Mouse (Mus musculus): ENCODE data around the gene Tenm2.
A peak's percentile ranks its signal among the peaks of the same experiment; 100 is the strongest.

Tenm2 gene

DNA sequence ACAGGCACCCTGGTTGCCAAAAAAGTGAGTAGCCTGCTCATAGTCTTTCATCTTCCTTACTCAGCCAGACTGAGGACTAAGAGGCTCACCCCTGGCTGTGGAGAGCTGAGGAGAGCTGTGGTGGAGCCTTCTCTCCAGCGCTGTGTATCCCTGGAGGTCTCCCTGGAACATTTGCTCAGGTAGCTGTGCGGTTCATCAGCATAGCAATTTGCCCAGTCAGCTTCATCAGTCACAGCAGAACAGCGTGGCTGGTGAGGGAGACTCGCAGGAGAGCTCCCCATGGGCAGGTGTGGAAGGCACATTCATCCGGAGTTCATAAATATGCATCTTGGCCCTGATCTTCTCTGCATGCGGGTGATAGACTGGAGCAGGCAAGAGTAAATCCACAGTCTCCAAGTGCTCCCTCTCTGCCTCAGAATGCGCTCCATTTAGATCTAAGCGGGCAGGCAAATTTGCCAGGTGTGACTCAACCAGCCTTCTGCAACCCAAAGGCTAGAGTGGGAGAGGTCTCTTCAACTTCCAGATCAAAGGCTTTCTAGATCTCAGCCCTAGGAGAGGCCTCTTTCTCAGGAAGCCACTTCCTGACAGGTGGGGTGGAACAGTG is 751.2 kb downstream of the Tenm2 start:
- no peak for DNase-seq (ENCODE audit: low spot score)

DNA sequence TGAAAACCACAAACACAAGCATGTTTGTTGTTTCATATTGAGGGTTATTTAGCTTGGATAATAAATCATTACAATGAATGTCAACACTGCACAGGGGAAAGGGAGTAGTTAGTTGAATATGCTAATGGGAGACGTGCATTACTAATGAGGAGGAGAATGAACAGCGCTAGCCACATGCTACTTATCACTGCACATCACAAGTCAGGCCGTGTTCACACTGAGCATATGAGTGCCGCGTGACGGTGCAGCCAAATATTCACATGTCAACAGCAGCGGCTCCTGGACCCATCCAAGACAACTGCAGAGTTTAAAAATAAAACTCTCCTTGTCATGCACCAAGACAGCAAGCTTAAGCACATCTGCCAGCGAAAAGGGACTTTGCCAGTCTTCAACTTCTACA is 753.6 kb downstream of the Tenm2 start:
- DNase-seq (ENCODE audit: low spot score) = no peak

DNA sequence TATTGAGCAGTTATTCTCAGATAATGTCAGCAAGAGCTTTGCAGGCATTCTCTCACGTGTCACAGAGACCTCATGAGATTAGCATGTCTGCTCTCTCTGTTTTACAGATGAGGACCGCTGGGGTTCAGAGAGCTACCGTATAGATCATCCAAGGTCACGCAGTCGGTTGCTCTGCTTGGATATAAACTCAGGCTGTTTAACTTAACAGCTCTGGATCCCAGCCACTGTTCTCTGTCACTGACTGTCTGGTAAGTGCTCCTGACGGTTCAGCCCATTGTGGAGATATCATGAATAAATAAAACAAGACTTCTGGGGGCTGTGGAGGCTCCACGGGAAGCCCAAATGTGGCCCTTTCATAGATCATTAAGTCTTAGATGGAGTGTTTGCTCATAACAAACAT is 754.2 kb downstream of the Tenm2 start:
- no peak for DNase-seq (ENCODE audit: low spot score)

DNA sequence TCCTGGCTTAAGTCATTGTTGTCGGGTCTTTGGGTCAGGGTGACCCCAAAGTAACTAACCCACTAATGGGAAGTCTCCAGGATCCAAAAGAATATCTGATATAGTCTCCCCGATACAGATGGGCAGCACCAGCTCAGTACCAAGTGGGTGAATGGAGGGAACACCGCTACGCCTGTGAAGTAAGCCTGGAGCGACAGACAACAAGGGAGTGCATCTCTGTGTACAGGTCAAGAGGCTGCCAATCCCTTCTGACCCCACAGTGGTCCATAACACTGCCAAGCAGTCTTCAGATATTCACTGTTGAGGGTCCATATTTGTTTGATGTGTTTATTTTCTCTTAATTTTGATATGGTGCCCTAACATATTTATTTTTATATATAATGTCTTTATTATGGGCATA is 754.7 kb downstream of the Tenm2 start:
- DNase-seq (ENCODE audit: low spot score) = no peak

DNA sequence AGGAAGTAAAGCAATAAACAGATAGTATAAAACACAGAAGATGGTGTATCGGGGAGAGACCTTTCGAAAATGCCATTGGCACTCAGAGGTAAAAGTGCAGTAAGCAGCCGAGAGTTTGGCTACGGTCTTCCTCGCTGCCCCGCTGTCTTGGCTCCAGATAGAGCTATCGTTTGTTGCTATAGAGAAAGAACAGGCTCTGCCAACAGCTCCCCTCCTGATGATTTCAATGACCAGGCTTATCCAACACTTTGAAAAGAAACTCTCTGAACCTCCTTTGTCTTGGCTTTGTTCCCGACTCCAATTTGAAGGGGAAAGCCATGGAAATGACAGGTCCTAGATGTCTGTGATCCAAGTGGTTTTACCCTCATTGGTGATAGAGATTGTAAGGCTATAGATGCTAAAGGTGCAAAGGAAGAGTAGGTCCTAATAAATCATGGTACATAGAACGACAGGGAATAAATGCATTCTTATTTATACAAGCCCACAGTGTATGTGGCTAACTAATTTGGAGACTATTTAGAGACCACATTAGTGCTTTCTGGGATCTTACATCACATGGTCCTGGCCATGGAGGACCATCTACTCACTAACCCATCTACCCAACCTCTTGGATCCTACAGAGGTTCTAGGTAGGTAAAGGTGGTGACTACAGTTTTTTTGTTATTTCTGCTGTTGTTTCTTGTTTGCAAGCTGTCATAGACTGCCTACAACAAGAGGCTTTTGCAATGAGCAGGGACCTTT is 765.8 kb downstream of the Tenm2 start:
- DNase-seq (ENCODE audit: low spot score) = no peak

DNA sequence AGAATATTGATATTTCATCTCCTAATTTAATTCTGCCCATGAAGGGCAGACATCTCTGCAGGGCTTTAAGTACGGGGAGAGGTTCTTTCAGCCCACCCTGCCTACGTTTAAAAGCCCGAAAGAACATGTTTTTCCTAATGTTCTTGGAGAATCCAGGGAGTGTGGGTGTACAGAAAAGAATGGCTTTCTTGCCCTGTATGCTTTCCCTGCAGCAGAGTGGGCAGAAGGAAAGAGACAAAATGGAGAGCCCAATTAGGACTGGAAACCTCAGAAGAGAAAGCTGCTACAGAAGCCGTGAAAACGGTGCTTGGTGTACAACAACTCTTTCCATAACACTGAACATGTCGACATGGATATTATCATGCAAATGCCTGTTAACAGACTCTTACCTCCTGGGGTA is 777.3 kb downstream of the Tenm2 start:
- no peak for DNase-seq (ENCODE audit: low spot score)

DNA sequence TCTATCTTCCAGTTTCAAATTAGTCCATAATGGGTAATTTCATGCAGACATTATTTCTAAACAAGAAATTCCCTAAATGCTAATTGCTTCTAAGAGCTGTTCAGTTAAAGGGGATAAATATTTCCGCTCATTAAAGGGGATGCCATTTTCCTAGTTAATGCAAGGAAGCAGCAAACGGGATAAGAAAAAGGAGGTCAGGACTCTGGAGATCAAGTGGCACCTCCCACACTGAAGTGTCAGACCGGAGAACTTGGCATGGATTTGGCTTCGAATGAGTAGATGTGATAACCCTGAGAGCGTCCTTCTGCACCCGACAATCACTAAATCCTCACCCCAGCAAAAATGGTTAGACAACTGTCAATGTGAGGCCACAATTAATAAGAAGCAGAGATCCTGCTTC is 781.7 kb downstream of the Tenm2 start:
- DNase-seq (ENCODE audit: low spot score) = no peak

DNA sequence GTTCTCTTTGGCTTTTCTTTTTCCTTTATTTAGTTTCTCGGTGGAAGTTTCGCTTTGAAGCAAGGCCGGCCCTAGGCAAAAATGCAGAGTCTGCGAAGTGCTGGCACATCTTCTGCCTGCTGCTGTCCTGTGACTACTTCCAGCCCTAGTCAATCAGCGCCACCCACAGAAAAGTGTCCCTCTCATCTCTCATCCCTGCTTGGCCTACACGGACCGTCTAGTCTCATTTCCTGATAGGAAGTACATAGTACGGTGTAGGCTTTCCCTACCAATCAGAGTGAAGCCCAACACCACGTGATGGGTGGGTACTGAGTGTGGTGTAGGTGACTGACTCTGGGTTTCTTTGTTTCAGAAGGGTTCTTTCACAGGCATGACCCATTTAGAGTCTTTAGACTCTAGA is 783.3 kb downstream of the Tenm2 start:
- DNase-seq (ENCODE audit: low spot score) = no peak

DNA sequence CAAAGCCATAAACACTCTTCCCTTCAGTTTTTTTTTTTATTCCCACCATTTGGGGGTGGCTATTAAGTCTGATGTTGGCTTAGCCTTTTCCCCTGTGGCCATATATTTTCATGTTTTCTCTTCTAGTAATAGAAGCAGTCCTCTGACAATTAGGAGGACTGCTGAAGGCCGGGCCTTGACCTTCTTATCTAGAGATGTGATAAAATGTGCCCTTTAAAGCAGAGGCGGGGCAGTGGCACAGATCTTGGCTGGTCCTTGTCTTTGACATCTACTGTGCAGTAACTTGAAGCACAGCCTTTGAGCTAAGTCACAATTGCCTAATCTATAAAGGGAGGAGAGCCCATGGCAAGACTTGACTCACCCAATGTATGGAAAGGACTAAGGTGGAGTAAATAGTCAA is 789.4 kb downstream of the Tenm2 start:
- DNase-seq (ENCODE audit: low spot score) = no peak

DNA sequence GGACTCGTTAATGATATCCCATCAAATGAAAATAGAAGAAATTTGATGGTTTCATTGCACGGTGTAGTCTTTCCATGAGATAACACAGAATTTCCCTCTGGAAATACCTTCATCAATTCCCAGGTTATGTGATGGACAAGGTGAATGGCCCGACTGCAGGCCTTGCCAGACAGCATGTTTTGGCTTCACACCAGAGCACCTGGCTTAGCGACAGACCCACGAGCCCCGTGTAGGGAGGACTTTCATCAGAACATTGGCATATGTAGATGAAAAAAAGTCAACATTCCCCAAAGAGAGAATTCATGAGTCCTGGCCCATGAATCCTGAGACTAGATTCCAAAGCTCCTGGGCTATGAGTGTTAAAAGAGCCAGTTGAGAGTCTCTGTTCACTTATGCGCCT is 791.9 kb downstream of the Tenm2 start:
- no peak for DNase-seq (ENCODE audit: low spot score)

DNA sequence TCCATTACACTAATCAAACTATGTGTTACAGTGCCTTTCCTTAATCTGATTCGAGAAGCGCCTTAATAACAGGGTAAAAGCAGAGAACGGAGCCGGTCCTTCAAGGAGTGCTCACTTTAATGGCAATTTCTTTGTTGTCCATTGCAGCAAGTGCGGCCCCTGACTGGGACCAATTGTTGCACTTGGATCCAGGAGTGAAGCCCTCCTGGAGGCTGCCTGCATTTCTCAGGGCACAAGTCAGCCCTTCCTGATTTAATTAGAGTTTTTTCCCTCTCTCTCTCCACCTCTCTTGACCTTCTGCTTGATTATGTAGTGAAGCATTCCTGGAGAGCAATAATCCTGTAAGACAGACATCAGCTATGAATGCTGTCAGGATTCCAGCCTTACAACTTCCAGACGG is 794.0 kb downstream of the Tenm2 start:
- DNase-seq (ENCODE audit: low spot score) = peak; percentile 5

DNA sequence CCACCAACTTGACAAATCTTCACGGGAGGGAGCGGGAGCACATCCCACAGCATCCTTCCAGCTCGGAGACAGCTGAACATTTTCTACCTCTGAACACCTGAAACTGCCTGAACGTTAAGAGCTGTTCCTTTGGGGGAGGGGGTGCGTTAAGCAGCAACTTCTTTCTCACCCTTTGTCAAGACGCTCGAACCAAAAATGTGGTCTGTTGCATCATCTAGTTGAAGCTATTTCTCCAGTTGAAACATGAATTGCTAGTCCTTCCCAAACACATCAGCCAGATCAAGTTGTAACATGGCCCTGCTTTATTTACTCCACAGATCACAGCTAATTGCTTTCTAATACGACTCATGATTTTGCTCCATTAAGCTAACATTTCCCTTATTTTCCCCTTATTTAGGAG is 799.5 kb downstream of the Tenm2 start:
- DNase-seq (ENCODE audit: low spot score) = no peak

DNA sequence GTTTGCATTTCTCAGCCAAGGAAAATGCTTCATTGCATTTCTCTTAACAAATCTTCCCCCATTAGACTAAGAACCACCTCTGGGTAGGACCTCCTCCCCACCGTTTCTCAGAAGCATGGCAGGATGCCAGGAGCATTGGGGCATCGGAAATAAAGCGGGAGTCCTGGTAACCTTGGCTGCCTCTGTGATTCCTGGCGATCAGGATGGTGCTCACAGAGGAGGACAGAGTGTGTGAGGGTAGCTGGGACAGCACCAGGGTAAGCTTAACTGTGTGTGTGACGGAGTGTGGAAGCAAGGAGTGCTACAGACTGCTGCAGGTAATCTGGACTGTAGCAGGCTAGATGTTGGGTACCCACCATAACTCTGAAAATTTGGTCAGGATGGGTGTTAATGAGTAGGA is 806.8 kb downstream of the Tenm2 start:
- DNase-seq (ENCODE audit: low spot score) = no peak

DNA sequence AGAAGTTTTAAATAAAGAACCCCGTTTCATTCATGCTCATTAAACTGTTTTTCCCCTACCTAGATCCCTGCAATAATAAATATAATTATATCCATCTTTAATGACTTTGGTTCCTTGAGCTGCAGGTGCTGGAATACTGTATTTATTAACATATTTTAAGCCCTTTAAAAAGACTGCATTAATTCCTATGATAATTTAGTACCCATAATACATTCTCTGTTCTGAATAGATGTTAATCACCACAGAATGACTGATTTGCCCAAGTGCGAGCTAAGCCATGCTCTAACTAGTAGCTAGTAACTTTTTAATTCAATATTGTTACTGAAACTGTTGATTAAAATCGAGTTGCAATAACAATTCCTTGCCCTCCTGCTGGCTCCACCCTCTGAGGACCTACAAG is 810.8 kb downstream of the Tenm2 start:
- DNase-seq (ENCODE audit: low spot score) = no peak

DNA sequence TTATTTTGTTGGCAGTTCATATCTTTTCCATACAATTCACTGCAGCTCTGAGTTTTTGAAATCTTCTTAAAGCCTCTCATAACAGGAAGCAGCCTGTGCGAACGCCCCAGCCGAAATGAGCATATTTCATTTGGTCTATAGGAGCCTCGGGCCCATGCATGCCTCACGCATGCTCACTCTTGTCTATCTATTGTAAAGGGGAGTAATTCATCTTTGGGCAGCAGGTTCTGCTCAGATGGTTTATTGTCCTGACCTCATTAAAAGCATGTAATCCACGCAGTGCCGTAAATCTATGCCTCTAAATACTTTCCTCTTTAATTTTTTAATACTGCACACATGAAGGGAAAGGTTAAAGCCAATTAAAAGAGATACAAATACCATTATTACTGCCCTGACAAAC is 815.7 kb downstream of the Tenm2 start:
- DNase-seq (ENCODE audit: low spot score) = no peak

DNA sequence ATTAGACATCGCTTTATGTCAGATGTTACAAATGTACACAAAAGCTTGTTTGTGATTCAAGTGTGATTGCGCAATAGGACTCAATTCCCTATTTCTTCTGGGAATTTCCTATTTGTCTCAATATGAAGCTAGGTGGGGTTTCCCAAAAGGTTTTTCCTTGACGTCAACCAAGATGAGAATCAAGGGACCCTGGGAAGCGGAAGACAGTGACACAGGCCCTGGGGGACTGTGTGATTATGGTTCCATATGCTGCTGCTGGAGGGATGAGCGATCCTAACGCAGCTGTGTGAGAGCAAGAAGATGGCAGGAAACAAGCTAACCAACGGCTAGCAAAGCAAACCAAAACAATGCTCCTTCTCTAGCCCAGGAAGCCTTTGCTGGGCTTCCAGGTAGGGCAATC is 820.5 kb downstream of the Tenm2 start:
- DNase-seq (ENCODE audit: low spot score) = no peak

DNA sequence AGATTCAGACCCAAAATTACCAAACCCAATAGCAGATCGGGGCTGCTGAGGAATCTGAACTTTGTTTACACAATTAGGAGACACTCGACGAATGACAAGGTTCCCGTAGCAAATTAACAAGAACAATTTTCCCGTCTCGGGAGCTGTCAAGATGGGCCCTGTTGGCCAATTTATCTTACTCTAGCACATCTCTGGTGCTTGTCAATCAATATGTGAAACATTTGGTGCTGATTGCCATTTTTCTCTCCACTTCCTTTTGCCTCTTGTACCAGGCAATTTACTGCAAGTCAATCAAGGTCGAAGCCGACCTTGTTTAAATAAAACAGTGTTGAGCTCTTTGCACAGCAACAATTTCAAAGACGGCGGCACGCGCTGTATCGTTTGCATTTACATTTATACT is 824.9 kb downstream of the Tenm2 start:
- DNase-seq (ENCODE audit: low spot score) = no peak

DNA sequence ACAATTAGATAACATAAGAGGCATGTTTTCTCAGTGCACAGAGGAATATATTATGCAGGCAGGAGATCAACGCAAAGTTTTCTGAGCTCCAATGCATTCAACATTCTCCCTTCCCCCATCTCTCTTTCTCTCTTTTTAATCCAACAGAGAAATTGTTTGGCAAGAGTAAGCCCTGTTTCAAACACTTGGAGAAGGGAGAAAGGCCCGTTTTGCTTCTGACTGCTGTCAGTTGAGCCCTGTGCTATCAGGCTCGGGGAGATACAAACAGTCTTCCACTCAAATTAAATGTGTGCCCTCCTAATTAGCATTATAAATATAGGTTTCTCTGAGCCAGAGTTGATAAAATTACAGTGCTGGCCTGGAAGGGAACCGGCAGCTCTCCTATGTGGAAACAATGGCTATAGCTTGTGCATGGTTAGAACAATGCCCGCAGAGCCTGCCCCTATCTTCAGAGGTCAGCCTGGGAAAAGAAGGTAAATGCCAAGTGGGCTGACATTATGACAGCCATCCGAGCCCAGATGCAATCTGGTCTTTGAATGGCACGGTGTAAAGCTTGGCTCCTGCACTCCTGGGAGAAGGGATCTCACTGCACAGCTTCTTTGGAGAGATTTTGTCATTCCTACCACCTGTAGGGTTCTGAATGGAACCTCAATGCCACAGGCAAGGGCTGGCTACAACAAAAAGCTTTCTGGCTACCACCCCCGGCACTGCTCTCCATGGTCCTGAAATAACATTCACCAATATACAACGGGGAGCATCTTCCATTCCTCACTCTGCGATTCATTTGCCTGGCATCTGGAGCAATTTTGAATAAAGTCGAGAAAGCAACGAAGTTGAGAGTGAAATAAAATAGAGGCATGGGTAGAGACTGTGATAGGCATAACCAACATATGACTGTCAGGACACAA is 839.7 kb downstream of the Tenm2 start:
- no peak for DNase-seq (ENCODE audit: low spot score)

DNA sequence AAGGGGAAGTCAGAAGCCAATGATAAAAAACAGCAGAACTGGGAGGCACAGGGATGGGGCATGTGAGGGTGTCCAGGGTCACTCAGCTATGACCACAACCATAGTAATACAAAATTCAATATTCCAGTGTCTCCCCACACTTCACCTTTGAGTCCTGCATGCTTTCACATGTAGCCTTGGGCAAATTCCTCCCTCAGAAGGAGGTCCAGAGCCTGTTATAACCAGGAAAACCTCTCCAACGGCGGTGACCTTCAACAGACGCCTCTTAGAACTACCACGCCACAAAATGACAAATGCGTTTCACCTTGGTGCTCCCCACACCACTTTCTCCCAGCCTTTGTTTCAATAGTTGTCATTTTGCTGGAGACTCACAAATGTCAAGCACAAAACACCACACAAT is 851.1 kb downstream of the Tenm2 start:
- DNase-seq (ENCODE audit: low spot score) = no peak

DNA sequence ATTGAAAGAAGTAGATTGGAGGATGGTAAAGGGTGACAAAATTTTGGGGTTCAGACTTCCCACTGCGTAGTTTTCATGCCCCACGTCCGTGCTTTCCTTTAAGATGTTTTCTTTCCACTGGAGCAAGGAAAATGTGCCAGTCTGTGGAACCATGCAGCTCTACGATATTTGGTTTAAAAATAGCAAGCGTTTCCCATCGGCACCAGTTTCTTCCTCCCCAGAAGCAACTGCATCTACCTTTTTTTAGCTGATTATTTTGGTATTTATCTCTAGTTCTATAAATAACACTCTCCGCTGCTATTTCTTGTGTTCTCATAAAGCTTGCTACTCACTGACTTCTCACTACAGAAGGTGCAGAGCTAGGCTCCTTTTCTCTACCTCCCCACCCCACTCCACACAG is 864.0 kb downstream of the Tenm2 start:
- no peak for DNase-seq (ENCODE audit: low spot score)

DNA sequence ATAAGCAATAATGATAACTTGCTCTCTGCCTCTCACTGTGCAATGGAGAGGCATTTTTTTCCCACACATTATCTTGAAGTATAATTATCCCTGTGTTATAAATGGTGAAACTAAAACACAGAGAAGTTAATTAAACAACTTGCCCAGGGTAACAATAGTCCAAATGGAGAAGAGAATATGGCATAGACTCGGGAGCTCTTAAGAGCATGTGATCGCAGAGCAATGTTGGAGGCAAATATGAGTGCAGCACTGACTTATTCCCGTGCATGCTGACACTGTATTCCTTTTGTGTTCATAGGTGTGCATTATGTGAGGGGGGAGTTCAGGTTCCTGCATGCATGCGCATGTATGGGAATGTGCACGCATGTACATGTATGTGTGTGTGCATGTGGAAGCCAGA is 870.7 kb downstream of the Tenm2 start:
- DNase-seq (ENCODE audit: low spot score) = no peak

DNA sequence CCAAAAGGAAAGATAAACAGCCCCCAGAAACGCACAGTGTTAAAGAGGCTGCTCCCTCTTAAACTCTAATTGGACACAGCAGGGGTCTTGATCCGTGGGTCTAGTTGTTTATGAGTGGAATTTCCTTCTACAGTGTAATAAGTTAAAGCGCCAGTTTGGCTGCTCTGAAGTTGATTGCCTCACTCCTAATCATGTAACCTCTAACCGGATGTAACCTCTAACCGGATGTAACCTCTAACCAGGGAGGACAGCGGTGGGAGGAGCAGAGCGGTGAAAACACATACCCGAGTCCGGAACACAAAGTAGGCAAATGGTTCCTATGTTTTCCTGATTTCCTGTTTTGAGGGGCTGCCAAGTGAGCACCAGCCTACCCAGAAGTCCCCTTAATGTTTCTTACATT is 871.3 kb downstream of the Tenm2 start:
- DNase-seq (ENCODE audit: low spot score) = no peak

DNA sequence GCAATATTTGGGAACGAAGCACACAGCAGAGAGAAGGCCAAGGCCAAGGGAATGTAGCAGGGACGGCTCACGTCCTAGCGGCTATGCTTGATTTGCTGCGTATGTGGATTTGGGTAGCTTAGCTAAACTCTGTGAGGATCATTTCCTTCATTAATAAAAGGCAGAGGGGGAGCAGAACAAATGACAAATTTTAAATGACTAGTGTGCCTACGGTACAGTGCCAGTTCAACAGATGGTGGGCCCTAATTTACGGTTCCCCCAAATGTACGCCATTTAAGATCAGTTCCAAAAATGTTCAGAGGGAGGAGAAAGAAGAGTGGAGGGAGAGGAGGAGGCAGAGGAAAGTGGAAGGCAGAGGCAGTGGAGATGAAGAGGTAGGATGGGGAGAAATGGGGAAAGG is 873.2 kb downstream of the Tenm2 start:
- DNase-seq (ENCODE audit: low spot score) = no peak
